Mouse (Mus musculus) thymus, postnatal 14 days (tissue): ENCODE measurements around the gene Cntn2.

Experiments used
- DNase-seq: peaks from one replicate; pipeline ENCODE4 v3.0.0; 2021

The Cntn2 gene

GRCm38 (mm10) chr1:132557901-132558631 lies 15.0 kb upstream of the Cntn2 start:
- DNase-seq: no peak

GRCm38 (mm10) chr1:132543789-132544188 lies 733 bp upstream of the Cntn2 start:
- DNase-seq: no peak

- no peak for DNase-seq
Observed at GRCm38 (mm10) chr1:132541824-132542599, 1.0 kb downstream of the Cntn2 start.

- no peak for DNase-seq
Observed at GRCm38 (mm10) chr1:132541171-132541823, 1.8 kb downstream of the Cntn2 start.

GRCm38 (mm10) chr1:132540701-132541100 lies 2.4 kb downstream of the Cntn2 start:
- no peak for DNase-seq

GRCm38 (mm10) chr1:132537736-132538135 lies 5.3 kb downstream of the Cntn2 start:
- DNase-seq: no peak

- DNase-seq: no peak
Observed at GRCm38 (mm10) chr1:132536416-132536815, 6.6 kb downstream of the Cntn2 start.

- DNase-seq: no peak
Observed at GRCm38 (mm10) chr1:132535541-132535940, 7.5 kb downstream of the Cntn2 start.

GRCm38 (mm10) chr1:132533840-132534239 lies 9.2 kb downstream of the Cntn2 start:
- no peak for DNase-seq

- no peak for DNase-seq
Observed at GRCm38 (mm10) chr1:132532521-132532920, 10.5 kb downstream of the Cntn2 start.

- no peak for DNase-seq
Observed at GRCm38 (mm10) chr1:132530631-132531191, 12.3 kb downstream of the Cntn2 start.

- DNase-seq: no peak
Observed at GRCm38 (mm10) chr1:132528647-132529334, 14.3 kb downstream of the Cntn2 start.

- DNase-seq: no peak
Observed at GRCm38 (mm10) chr1:132528071-132528470, 15.0 kb downstream of the Cntn2 start.

GRCm38 (mm10) chr1:132525832-132526231 lies 17.2 kb downstream of the Cntn2 start:
- peak; percentile 59 for DNase-seq

- peak; percentile 57 for DNase-seq
Observed at GRCm38 (mm10) chr1:132523920-132524319, 19.1 kb downstream of the Cntn2 start.

- no peak for DNase-seq
Observed at GRCm38 (mm10) chr1:132523048-132523447, 20.0 kb downstream of the Cntn2 start.

GRCm38 (mm10) chr1:132520764-132521163 lies 22.3 kb downstream of the Cntn2 start:
- peak; percentile 78 for DNase-seq

- DNase-seq: no peak
Observed at GRCm38 (mm10) chr1:132519734-132520133, 23.3 kb downstream of the Cntn2 start.

GRCm38 (mm10) chr1:132518621-132519020 lies 24.4 kb downstream of the Cntn2 start:
- no peak for DNase-seq

- DNase-seq: no peak
Observed at GRCm38 (mm10) chr1:132516776-132517175, 26.3 kb downstream of the Cntn2 start.

GRCm38 (mm10) chr1:132515339-132515738 lies 27.7 kb downstream of the Cntn2 start:
- no peak for DNase-seq

- no peak for DNase-seq
Observed at GRCm38 (mm10) chr1:132512106-132512505, 30.9 kb downstream of the Cntn2 start.

- no peak for DNase-seq
Observed at GRCm38 (mm10) chr1:132511521-132511920, 31.5 kb downstream of the Cntn2 start.
